Mouse (Mus musculus) heart, postnatal 0 days (tissue): ENCODE measurements around the gene Ralgapb. TPM values are rescaled to one million over a fixed set of nuclear protein-coding genes. Genes with fewer than 3 reads are reported as not detected.
A peak's percentile ranks its signal among the peaks of the same experiment; 100 is the strongest.

ENCODE experiments used
- ATAC-seq: fragments of 200-750 bp; cut with Nextera tagmentation; 2 replicates; pipeline ENCODE4 v1.8.0; 2017; ENCODE audit warnings: low read depth, moderate number of reproducible peaks, moderate library complexity; ENCODE audit not compliant: insufficient read depth
- DNase-seq: peaks from one replicate; pipeline ENCODE4 v3.0.0-alpha.2; 2016; ENCODE audit warnings: low spot score
- H3K27ac ChIP-seq: fragments of 300-500 bp; sonication (generic); 2 replicates; pipeline ENCODE4 v1.5.1; 2014; ENCODE audit warnings: low read depth, mild to moderate bottlenecking
- H3K27me3 ChIP-seq: fragments of 300-500 bp; sonication (generic); 2 replicates; pipeline ENCODE4 v1.6.1; 2014; ENCODE audit warnings: low read length, mixed read lengths; ENCODE audit not compliant: control insufficient read depth, insufficient read depth
- H3K36me3 ChIP-seq: fragments of 300-500 bp; sonication (generic); replicated peaks from 2 replicates; pipeline ENCODE4 v1.6.1; 2014; ENCODE audit warnings: low read length, mixed read lengths; ENCODE audit not compliant: control insufficient read depth, insufficient read depth
- H3K4me1 ChIP-seq: fragments of 300-500 bp; sonication (generic); 2 replicates; pipeline ENCODE4 v1.6.1; 2014; ENCODE audit warnings: antibody characterized with exemption; ENCODE audit not compliant: control insufficient read depth, insufficient read depth
- H3K4me2 ChIP-seq: fragments of 300-500 bp; sonication (generic); 2 replicates; pipeline ENCODE4 v1.6.1; 2014; ENCODE audit warnings: low read depth, mild to moderate bottlenecking, low read length, moderate library complexity
- H3K4me3 ChIP-seq: fragments of 300-500 bp; sonication (generic); 2 replicates; pipeline ENCODE4 v1.5.1; 2014; ENCODE audit warnings: low read depth, low read length
- H3K9ac ChIP-seq: fragments of 300-500 bp; sonication (generic); replicated peaks from 2 replicates; pipeline ENCODE4 v1.6.1; 2014; ENCODE audit warnings: low read depth, low read length, mixed read lengths
- H3K9me3 ChIP-seq: fragments of 300-500 bp; sonication (generic); replicated peaks from 2 replicates; pipeline ENCODE4 v1.6.1; 2016; ENCODE audit warnings: low read length; ENCODE audit not compliant: control insufficient read depth
- CTCF ChIP-seq: IDR thresholded peaks from 2 replicates; pipeline ENCODE4 v1.5.1; 2016; ENCODE audit warnings: antibody characterized with exemption, control low read depth, low read depth
- EP300 ChIP-seq: IDR thresholded peaks from 2 replicates; pipeline ENCODE4 v1.6.1; 2016; ENCODE audit warnings: antibody characterized with exemption, low read depth
- WGBS: fragments of 180-500 bp; shearing (Covaris S2); extraction: QIAGEN DNeasy Blood & Tissue Kit; methylation state at CpG from one replicate; pipeline ENCODE4 v1.1.7; 2014; 5-methylcytosine and 5-hydroxymethylcytosine counted together
- polyA plus RNA-seq: library from polyadenylated mRNA; unstranded; fragments of >200 nt; fragmentation: Nextera tagmentation; extraction: Ambion mirVana; gene quantifications from 2 replicates; pipeline ENCODE4 v1.2.1, GENCODE M21; 2015
- total RNA-seq: library from RNA; depleted of rRNA; stranded (reverse); fragments of >200 nt; gene quantifications from 2 replicates; pipeline ENCODE4 v1.2.3, GENCODE M21; 2014; ENCODE audit warnings: low replicate concordance; rRNA removed

The Ralgapb gene
- total RNA-seq: 22.9 and 23.8 TPM in 2 replicates
- polyA plus RNA-seq: 5.9 and 7.1 TPM in 2 replicates

DNA sequence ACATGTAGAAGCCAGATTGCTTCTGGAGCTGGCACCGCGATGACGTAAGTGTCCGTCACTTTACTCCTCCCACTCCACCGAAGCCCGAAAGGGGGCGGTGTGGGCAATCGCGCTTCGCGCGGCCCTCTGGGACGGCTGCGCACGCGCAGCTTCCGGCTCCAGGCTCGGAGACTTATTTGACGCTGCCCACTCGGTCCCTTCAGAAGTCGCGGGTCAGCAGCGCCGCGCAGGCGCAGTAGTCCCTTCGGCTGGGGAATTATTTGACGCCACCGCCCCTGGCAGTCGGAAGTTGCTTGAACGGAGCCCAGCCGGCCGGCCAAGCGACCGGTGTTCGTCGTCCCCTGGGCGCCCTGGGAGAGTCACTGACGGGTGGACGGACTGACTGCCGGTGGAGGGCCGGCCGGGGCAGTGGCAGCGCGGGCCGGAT, at the start of gene Ralgapb:
Gene Ralgapb, plus strand, starts transcription at position 254 of the 427 bp plus-strand sequence.
- TF ChIP-seq EP300: no peak
- peak; percentile 52 for TF ChIP-seq CTCF
- ATAC-seq (peak; percentile 91), DNase-seq (peak; percentile 98)
- Histone ChIP-seq H3K4me3 (peak within 1 kb of the TSS; percentile 93), H3K9me3 (no peaks in the 10 kb centered on the region), H3K27me3 (no peaks in the 10 kb centered on the region), H3K4me2 (peak within 1 kb of the TSS; percentile 86), H3K4me1 (peaks cover 17% of the 10 kb centered on the region; the same call in 1 of the 2 replicates), H3K36me3 (no peaks in the 10 kb centered on the region), H3K9ac (peak within 1 kb of the TSS; percentile 90), H3K27ac (peak within 1 kb of the TSS; percentile 86)
- under 1% methylated on average over 39 of the region's 46 CpGs for WGBS

DNA sequence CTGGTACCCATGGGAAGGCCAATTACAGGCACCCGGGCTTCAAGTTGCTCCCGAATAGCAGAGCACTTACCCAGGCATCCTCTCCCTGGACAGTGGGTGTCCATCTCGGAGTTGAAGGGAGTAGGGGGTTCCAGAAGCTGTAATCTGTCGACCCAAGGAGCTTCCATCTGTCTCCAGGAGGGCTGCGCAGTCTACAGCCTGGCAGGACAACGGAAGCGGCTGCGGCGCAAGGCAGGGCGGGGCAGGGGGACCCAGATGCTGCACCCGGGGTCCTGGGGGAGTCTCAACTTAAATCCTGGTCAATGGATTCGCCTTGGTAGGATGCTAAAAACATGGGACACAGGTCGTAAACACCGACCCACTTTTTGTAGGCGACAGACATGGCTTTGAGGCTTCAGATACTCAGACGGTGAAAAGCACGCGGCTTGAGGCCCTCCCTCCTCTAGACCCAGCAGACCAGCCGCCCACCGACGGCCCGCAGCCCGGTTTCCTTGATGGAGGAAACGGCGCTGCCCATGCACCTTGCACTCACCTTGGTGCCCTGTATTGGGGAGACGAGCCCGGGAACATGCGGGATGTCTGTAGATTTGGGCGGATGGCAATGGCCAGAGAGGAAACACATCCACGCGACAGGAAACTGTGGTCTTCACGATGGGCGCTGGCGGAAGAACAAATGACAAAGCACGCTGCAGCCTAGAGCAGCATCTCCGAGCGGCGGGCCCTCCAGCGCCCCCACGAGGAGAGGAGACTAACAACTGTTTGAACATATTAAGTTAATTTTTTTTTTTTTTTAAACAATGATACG, 48.6 kb upstream of the Ralgapb start:
- peak; percentile 92 for DNase-seq
- Histone ChIP-seq H3K27me3 (no peaks in the 10 kb centered on the region), H3K4me2 (peak overlapping the region; percentile 82), H3K4me3 (peak overlapping the region; percentile 67), H3K36me3 (peaks cover 43% of the 10 kb centered on the region), H3K27ac (peak overlapping the region; percentile 72), H3K9me3 (no peaks in the 10 kb centered on the region), H3K4me1 (peaks cover 10% of the 10 kb centered on the region; the same call in 1 of the 2 replicates), H3K9ac (peak overlapping the region; percentile 78)
- TF ChIP-seq EP300 (no peak; the same call in none of the 2 replicates), CTCF (peak; percentile 70)
- under 1% methylated on average over 41 of the region's 41 CpGs for WGBS
- peak; percentile 91 for ATAC-seq

DNA sequence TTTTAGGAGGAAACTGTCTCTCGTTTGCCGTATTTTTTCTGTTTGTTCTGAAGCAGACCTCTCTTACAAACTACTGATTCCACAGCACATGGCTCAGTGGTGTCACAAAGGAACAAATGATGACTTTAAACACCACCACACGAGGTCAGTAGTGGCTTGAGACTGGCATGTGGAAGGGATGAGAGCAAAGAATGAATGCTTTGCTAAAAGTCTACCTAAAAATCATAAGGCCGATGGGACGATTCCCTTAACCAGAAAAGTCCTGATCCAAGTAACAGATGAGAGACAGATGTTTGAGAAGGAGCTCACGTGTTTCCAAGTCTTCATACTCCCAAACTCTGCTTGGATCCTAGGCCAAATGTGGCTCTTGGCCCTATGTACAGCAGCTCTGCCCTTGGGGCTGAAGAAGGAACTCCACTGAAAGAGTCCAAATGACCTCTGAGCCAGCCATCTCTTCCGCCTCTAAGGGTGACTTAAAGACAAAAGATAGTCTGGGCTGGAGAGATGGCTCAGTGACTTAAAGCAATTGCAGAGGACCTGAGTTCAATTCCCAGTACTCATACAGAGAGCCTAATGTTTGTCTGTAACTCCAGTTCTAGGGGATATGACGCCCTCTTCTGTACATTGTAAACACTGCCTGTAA, 47.8 kb upstream of the Ralgapb start:
- Histone ChIP-seq H3K9ac (no peak overlapping the region), H3K27ac (peak overlapping the region; percentile 72; the same call in 1 of the 2 replicates), H3K27me3 (no peaks in the 10 kb centered on the region), H3K4me3 (peak overlapping the region; percentile 67), H3K4me2 (peak overlapping the region; percentile 82), H3K9me3 (no peaks in the 10 kb centered on the region), H3K4me1 (peaks cover 10% of the 10 kb centered on the region; the same call in 1 of the 2 replicates), H3K36me3 (peaks cover 36% of the 10 kb centered on the region)
- TF ChIP-seq CTCF: no peak
- no peak for TF ChIP-seq EP300
- 34% methylated on average over 8 of the region's 8 CpGs for WGBS
- ATAC-seq: peak; percentile 50
- no peak for DNase-seq

DNA sequence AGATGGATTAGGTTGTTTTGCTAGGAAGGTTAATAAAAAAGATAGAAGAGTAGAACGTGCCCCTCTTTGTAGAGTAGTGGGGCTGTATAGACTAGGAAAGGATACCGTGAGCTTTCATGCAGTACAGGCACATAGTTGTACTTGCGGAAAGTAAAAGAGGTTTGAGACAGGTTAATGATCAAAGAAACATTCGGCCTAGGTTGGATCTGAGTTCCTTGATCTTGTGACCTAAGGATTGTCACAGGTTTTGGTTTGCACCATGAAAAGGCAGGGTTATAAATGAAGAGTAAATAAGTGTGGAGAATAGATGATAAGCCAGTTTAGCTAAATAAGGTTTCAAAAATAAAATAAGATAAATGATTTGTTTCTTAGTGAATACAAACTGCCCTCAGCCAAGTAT, 45.5 kb upstream of the Ralgapb start:
- H3K4me1 ChIP-seq: peaks cover 10% of the 10 kb centered on the region; the same call in 1 of the 2 replicates
- no peak overlapping the region for H3K4me3 ChIP-seq
- WGBS: 81% methylated on average over 4 of the region's 4 CpGs
- no peak overlapping the region for H3K4me2 ChIP-seq
- H3K27ac ChIP-seq: no peak overlapping the region
- ATAC-seq: no peak
- TF ChIP-seq EP300: no peak
- no peaks in the 10 kb centered on the region for H3K27me3 ChIP-seq
- DNase-seq: no peak
- H3K9ac ChIP-seq: no peak overlapping the region
- peaks cover 12% of the 10 kb centered on the region for H3K36me3 ChIP-seq
- no peaks in the 10 kb centered on the region for H3K9me3 ChIP-seq

DNA sequence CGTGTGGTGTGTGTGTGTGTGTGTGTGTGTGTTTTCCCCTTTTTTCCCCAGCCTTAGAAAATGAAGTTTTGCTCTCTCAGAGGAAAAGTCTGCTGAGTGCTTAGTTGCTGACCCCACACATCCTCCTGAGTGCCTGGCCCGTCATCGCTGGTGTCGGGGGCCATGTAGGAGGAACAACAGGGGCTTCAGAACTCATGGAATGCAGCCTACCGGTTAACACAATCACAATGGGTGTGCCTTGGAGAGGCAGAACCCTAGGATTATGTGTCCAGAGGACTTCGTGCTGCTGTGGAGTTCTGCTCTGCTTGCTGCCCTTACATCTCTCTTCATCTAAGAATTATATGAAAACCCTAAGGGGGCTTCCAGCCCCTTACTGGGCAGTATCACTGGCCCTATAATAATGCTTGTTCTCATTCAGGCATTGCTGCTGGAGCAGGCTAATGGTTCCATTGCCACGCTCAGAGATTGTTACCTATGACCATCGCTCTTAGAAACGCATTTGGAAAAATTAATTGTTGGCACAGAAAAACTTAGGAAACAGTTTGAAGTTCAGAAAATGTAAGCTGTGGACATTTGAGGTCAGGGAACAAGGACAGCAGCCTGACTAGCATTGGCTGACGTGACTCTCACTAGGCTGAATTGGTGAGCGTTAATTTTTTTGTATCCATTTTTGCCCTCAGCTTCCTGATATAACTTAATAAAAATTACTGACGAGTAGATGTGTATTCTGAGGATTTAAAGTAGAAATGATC, 44.4 kb upstream of the Ralgapb start:
- ATAC-seq (no peak), DNase-seq (no peak)
- no peak for TF ChIP-seq EP300
- Histone ChIP-seq H3K4me3 (no peak overlapping the region), H3K9ac (no peak overlapping the region), H3K4me2 (no peak overlapping the region), H3K4me1 (peaks cover 7% of the 10 kb centered on the region; the same call in 1 of the 2 replicates), H3K27ac (no peak overlapping the region), H3K27me3 (no peaks in the 10 kb centered on the region), H3K36me3 (peaks cover 1% of the 10 kb centered on the region; the same call in 1 of the 2 replicates), H3K9me3 (no peaks in the 10 kb centered on the region)
- 67% methylated on average over 12 of the region's 12 CpGs for WGBS
